Mouse (Mus musculus): ENCODE measurements at regions not wholly inside any gene's neighbourhood (a gene's known extent, or its start where the extent isn't known, plus 50 kb on each side); places are given as distances from the start of the nearest gene placed in this dataset.

DNA sequence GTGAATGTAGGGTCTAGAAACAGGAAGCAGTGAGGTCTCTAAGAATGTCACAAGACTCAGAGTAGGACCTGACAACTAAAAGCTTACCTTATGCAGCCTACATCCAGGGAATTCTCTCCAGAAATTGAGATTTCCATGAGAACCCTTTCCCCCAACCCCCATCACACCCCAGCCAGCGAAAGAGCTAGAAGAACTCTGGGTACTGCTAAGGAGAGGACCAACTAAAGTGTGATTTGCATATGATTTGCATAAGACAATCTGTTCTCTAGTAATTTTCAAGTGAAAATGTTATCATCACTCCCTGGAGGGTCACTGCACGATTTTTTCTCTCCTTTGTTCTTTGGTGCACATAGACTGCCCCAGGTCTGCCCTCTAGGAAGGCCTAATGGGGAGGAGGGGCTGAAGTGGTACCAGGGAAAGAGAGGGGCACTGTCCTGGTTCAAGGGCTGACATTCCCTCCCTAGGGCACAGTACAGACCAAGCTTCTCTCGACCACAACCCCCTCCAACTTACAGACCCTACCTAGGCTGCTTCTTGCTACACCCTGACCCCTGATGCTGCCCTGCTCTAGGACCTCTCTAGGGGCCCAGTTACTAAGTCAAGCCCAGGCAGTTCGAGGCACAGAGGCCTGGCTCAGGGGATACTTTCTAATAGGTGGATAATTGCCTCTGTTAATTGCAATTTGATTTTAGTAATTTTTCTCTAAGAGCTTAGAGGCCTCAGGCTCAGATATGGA lies 77.4 kb upstream of the Pja1 start:
- no peak for DNase-seq (ENCODE audit: low read depth, low spot score)

DNA sequence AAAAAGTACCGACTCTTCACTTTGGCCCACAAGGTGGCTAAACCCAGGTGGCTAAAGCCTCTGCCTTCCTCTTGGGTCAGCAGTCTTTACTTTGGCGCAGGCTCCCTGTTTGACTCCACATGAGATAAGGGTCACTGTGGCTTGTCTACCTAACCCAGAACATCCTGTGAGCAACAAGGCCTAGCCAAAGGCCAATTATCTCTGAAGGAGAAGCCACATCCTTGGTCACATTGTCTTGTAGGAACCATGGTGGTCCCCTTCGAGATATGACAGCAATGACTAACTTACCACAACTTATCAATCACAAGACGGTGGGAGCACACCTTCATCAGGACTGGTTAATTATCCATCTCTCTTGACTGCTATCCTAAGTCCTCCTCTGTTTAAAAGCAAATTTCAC lies 73.3 kb upstream of the Pja1 start:
- DNase-seq (ENCODE audit: low read depth, low spot score), result no peak

DNA sequence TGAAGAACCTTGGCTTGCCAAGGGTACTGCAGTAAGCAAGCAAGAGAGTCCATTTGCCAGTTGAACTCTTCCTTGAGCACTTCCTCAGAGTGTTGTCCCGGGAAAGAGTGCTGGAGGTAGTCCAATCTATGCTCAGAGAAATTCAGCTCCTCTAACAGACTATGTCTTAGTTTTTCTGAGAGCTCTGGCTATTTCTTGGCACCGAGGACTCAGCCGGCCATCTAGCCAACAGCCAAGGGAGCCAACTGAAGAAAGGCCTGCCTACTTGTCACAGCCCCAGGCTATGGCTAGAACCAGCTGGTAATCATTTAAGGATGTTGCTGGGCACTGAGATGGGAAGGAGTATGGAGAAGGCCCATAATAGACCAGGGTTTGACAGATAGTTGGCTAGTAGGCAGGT lies 70.8 kb upstream of the Pja1 start:
- no peak for DNase-seq (ENCODE audit: low read depth, low spot score)

DNA sequence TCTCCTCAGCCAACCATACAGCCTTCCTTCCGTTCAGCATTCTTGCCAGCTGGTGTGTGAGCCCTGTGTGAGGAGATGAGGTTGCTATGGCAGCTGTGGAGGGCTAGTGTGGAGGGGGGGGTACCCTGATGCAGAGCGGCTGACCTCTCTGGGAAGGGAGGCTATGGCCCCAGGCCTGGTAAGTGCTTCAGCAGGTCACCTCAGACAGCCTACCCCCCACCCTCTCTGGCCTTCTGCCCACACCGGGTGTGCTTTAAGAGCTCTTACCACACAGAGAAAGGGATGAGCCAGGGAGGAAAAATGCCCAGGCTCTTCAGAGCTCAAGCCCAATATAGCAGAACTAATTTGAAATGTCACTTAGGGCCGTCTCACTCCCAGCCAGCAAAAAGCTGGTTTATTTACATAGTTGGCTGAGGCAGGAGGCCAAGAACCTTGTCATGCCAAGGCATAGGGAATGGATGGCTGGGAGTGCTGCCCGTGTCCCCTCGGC lies 69.1 kb upstream of the Pja1 start:
- DNase-seq (ENCODE audit: low read depth, low spot score), result no peak

DNA sequence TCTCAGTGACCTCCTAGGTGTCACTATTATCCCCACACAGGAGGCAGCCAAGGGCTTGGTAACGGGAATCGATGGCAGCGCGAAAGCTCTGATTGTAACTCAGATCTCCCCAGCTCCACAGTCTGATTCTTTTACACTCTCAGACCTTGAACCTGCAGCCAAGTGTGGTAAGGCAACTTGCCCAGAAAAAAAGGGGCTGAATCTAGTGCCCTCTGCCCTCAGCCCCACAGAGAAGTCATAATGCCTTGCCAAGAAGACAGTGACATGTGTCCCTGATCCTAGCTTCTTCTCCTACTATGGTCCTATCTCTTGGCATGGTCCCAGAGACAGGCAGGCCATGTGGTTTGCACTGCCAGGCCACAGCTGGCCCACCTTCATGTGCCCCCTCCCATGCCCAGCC lies 68.6 kb upstream of the Pja1 start:
- DNase-seq (ENCODE audit: low read depth, low spot score), result no peak

DNA sequence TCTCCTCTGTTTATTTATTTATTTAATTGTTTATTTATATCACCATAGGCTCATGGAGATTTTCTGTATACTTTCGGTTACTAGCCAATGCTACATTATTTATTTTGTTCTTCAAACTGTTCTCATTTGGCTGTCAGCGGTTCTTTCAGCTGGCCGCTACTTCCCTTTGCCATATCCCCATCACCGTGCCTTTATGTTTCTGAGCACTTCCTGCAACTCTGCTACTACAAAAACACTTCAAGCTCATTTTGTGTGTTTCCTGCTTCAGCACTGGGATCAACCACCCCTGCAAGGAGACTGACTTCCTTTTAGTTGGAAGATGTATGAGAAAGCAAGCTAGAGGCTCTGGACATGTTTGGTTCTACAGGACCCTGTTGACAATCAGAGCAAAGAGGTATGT lies 66.7 kb upstream of the Pja1 start:
- no peak for DNase-seq (ENCODE audit: low read depth, low spot score)

DNA sequence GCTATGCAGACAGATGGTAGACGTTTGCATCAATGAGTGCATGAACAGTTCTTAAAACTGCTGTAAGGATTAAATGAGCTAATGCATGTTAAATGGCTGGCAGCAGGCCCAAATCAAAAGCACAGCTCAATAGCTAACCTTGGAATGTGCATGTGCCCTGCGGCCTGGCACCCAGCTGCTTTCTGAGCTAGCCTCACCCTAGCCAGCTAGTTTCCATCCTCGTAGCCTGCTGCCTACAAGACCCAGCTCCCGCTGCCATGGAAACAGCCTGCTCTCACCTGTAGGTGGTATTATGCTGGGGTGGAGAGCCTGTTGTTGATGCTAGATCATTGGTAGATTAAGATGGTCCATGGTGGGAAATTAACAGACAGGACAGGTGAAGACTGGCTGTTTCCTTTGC lies 63.8 kb upstream of the Pja1 start:
- DNase-seq (ENCODE audit: low read depth, low spot score), result no peak

DNA sequence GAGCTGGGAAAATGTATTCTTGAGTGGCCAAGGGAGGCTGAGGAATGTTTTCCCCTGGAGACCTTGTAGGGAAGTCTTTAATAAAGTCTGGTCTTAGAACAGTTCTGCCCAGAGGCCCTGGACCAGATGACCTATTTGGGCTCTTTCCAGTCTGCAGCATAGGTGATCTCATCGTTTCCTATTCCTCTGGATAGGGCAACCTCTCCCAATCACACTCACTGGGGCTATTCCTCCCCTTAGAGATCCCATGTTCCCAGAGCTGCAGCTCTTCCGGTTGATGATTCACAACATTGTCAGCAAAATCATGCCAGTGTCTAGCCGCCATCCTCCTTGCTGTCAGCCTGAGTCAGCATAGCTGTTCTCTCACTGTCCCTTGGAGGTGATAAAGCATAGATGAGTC lies 60.1 kb upstream of the Pja1 start:
- no peak for DNase-seq (ENCODE audit: low read depth, low spot score)

DNA sequence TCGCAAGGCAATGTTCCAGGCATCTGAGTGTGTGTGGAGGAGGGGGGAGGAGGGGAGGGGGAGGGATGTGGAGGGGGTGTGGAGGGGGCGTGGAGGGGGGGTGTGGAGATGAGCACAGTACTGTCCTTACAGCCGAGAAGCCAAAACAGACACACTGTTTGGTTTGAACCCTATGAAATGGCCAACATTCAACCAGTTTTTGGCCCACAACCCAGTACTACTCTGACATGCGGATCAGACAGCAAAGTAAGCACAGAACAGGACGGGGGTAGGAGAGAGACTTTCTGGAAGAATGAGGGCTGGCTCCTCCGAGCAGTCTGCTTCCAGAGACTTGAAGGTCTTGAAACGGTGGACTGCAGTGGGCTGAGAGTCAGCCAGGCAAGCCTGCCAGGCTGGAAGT lies 59.4 kb upstream of the Pja1 start:
- DNase-seq (ENCODE audit: low read depth, low spot score), result no peak

DNA sequence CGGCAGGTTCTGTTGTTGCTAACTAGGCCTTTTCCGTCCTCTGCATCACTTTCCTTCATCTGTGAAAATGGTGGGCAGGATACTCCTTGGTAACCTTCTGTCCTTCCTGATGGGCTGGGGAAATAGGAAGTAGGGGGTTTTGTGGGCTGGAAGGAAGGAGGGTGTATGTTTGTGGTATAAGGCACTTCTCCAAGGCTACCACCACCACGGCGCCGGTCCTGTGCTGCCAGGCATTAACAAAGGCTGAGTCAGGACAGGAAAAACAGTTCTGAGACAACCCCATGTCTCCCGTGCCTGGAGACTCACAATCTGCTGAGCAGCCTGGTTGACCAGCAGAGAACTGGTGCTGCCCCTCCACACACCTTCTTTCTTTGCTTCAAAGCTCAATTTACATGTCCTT lies 52.2 kb upstream of the Pja1 start:
- no peak for DNase-seq (ENCODE audit: low read depth, low spot score)

DNA sequence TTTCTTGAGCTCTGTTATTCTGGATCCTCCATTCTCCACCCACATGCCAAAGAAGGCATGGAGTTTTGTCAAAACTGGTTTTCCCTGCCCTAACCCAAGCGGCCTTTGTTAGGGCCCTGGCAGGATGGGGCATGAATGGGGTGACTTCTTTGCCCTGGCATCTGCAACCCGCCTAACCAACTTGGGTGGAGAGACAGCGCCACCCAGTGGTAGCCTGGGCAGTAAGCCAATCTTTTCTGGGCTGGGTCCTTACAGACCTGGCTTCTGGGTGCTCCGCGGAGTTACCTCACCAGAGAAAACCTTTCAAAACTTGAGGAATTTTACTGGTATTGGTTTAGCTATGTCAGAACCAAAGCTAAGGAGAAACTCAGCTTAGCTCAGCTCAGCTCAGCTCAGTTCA lies 51.8 kb upstream of the Pja1 start:
- DNase-seq (ENCODE audit: low read depth, low spot score), result peak; percentile 73

DNA sequence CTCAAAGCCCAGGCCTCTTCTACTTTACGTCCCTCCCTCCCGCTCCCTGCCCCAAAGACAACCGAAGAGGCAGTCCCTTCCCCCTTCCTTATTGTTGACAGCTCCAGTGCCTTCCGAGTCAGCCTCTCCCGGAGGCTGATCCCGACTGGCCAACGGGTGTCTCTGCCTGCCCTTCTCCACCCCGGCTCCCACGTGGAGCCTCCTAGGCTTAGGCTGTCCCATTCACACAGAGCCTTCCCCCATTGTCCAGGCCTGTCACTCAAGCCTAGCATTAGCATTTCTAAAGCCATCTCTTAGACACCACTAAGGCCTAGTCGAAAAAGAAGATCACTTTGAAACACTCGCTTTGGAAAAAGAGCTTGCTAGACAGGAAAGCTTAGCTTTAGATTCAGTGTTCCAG lies 51.2 kb upstream of the Pja1 start:
- no peak for DNase-seq (ENCODE audit: low read depth, low spot score)

DNA sequence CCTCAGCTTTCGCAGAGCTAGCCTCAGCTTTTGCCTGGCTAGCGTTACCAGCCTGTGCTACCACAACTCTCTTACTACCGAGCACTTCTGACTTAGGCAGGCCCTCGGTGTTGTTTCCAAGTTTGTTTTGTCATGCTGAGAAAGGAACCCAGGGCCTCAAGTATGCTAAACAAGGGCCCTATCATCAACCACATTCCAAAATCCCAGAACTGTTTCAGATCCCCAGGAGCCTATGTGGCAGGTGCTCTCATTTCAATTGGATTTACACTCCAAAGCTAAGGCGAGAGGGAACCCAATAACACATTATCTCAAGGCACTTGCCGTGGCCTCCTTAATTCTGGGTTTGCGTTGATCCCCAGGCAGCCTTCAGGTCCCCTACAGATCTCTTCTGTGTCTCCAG lies 50.8 kb upstream of the Pja1 start:
- no peak for DNase-seq (ENCODE audit: low read depth, low spot score)
